Mouse (Mus musculus) left cerebral cortex, postnatal 36 days (tissue): ENCODE results near the gene Wwox. TPM values are rescaled to one million over a fixed set of nuclear protein-coding genes. Genes with fewer than 3 reads are reported as not detected.

ENCODE experiments used
- DNase-seq, 2 experiments: peaks; one replicate each; pipeline ENCODE4 v3.0.0; 2021 to 2022; ENCODE audit warnings: low spot score in 2 of 2, mixed read lengths in 1 of 2
- intact Hi-C: fragments of 180-260 bp; cut with DNase I; formaldehyde crosslinking; loops from one replicate; pipeline ENCODE4 v1.15.1; 2025
- total RNA-seq, 2 experiments: library from RNA; stranded (reverse); gene quantifications; 2 replicates each; pipeline ENCODE4 v1.2.3; 2021

The Wwox gene
- total RNA-seq, 2 experiments from 2014 or later: 13.3 to 16.5 TPM

- intact Hi-C loops: no loop called here
- no peak for DNase-seq
Observed at GRCm38 (mm10) chr8:114523061-114523460, 83.6 kb downstream of the Wwox start.

- DNase-seq: no peak
- intact Hi-C loops: no loop called here
Observed at GRCm38 (mm10) chr8:114526626-114527267, 87.3 kb downstream of the Wwox start.

- intact Hi-C loops: no loop called here
- DNase-seq: no peak
Observed at GRCm38 (mm10) chr8:114527648-114528221, 88.3 kb downstream of the Wwox start.

- intact Hi-C loops: no loop called here
- DNase-seq: no peak
Observed at GRCm38 (mm10) chr8:114529581-114529980, 90.1 kb downstream of the Wwox start.

GRCm38 (mm10) chr8:114536201-114536600 is 96.7 kb downstream of the Wwox start:
- intact Hi-C loops: loop anchor here (10.0 kb wide), 1 partner anchor 1899 kb away; no protein-coding TSS in a partner anchor
- DNase-seq: no peak

- DNase-seq: peak in 1 of 2 experiments; percentile 16
- intact Hi-C loops: loop anchor here (5.0 kb wide), 2 partner anchors 431 to 1166 kb away; partner anchors contain the start of gene Maf
Observed at GRCm38 (mm10) chr8:114541132-114541531, 101.7 kb downstream of the Wwox start.

GRCm38 (mm10) chr8:114548360-114548759 is 108.9 kb downstream of the Wwox start:
- no peak for DNase-seq
- intact Hi-C loops: no loop called here

- intact Hi-C loops: no loop called here
- DNase-seq: no peak
Observed at GRCm38 (mm10) chr8:114548837-114549236, 109.4 kb downstream of the Wwox start.

GRCm38 (mm10) chr8:114550029-114550428 is 110.6 kb downstream of the Wwox start:
- intact Hi-C loops: no loop called here
- no peak for DNase-seq

- intact Hi-C loops: no loop called here
- DNase-seq: no peak
Observed at GRCm38 (mm10) chr8:114552606-114553005, 113.2 kb downstream of the Wwox start.

GRCm38 (mm10) chr8:114554966-114555365 is 115.5 kb downstream of the Wwox start:
- DNase-seq: no peak
- intact Hi-C loops: no loop called here

GRCm38 (mm10) chr8:114555491-114556202 is 116.2 kb downstream of the Wwox start:
- intact Hi-C loops: no loop called here

GRCm38 (mm10) chr8:114561191-114561590 is 121.7 kb downstream of the Wwox start:
- intact Hi-C loops: no loop called here

More at GRCm38 (mm10) chr8:114555491-114556202, 116.2 kb downstream of the Wwox start:
- DNase-seq: no peak

GRCm38 (mm10) chr8:114562486-114562885 is 123.0 kb downstream of the Wwox start:
- intact Hi-C loops: no loop called here
- no peak for DNase-seq

More at GRCm38 (mm10) chr8:114561191-114561590, 121.7 kb downstream of the Wwox start:
- DNase-seq: no peak

- no peak for DNase-seq
- intact Hi-C loops: no loop called here
Observed at GRCm38 (mm10) chr8:114563361-114563760, 123.9 kb downstream of the Wwox start.

GRCm38 (mm10) chr8:114564036-114564435 is 124.6 kb downstream of the Wwox start:
- no peak for DNase-seq
- intact Hi-C loops: no loop called here

GRCm38 (mm10) chr8:114568531-114569166 is 129.2 kb downstream of the Wwox start:
- intact Hi-C loops: no loop called here
- no peak for DNase-seq

- no peak for DNase-seq
- intact Hi-C loops: no loop called here
Observed at GRCm38 (mm10) chr8:114573014-114573746, 133.7 kb downstream of the Wwox start.

GRCm38 (mm10) chr8:114573747-114574093 is 134.3 kb downstream of the Wwox start:
- DNase-seq: no peak
- intact Hi-C loops: no loop called here

GRCm38 (mm10) chr8:114579292-114579691 is 139.8 kb downstream of the Wwox start:
- DNase-seq: no peak
- intact Hi-C loops: no loop called here
